Mouse (Mus musculus): ENCODE results near the gene Ccdc177. TPM values are rescaled to one million over a fixed set of nuclear protein-coding genes. Genes with fewer than 3 reads are reported as not detected.
"Not testable (repeated sequence)": the region's sequence is repeated elsewhere in the genome, so short reads cannot be mapped to it uniquely, and the experiment has no call there.

Ccdc177 gene
- 10 to 100 TPM; 17.1 to 19.5 TPM for total RNA-seq (2021)

- intact Hi-C loops (cut with DNase I), result loop anchor here (2.0 kb wide), 1 partner anchor 30 kb away; no protein-coding TSS in a partner anchor
These were observed at the start of gene Ccdc177 for GRCm38 (mm10) chr12:80760396-80760801. TSS of gene Ccdc177 (minus strand) at chr12:80760687.

DNA sequence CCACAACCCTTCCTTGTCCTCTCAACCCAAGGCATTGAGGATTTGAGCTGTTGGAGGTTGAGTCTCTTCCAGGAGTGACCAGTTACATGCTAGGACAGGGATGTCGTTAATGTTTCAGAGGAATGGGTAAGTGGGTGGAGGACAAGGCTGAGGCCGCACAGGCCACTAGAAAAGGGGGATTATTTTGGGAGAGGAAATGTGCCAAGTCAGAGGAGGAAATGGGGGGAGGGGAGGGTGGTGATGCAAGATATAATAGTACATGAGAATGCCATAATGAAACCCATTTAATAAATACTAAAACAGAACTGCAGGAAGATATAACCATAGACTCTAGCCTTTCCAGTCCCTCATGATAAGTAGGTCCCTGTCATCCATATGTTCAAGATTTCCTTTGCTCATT lies 49.5 kb upstream of the Ccdc177 start:
- no peak for DNase-seq
- intact Hi-C loops (cut with DNase I), result no loop called here

More at GRCm38 (mm10) chr12:80760396-80760801, at the start of gene Ccdc177:
- DNase-seq, result peak; percentile 90

DNA sequence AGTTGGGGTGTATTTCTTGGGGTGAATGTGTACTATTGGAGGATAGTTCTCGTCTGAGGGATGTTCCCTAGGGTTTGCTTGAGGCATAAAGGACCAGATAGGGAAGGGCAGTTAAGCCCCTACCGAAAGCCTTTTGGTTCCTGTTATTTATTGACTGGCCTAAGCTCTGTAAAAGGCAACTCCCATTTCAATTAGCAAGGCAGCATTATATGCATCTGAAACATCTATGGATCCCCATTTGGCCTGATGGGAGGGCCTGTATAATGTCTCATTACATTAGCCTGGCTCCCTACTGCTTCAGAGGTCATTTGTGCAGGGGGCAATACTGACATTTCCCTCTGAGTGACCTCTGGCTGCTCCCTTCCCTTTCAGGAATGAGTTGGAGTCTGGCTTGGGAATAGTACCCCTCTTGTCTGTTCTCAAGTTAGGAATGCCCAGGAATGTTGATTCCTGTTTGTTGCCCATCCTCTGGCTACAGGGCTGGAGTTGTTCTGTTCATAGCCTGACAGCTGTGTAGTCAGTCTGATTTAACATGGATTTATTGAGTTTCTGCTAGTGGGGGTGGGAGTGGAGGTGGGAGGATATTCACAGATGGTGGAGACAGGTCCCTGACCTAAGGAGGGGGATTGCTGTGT lies 47.1 kb upstream of the Ccdc177 start:
- intact Hi-C loops (cut with DNase I), result no loop called here
- no peak for DNase-seq

- intact Hi-C loops (cut with DNase I), result no loop called here
- no peak for DNase-seq
These were observed 44.5 kb upstream of the Ccdc177 start for GRCm38 (mm10) chr12:80804861-80805428.

- intact Hi-C loops (cut with DNase I), result no loop called here
These were observed 43.4 kb upstream of the Ccdc177 start for GRCm38 (mm10) chr12:80803924-80804323.

GRCm38 (mm10) chr12:80801443-80801842 lies 41.0 kb upstream of the Ccdc177 start:
- no peak for DNase-seq
- intact Hi-C loops (cut with DNase I), result no loop called here

More at GRCm38 (mm10) chr12:80803924-80804323, 43.4 kb upstream of the Ccdc177 start:
- peak; percentile 79 for DNase-seq

DNA sequence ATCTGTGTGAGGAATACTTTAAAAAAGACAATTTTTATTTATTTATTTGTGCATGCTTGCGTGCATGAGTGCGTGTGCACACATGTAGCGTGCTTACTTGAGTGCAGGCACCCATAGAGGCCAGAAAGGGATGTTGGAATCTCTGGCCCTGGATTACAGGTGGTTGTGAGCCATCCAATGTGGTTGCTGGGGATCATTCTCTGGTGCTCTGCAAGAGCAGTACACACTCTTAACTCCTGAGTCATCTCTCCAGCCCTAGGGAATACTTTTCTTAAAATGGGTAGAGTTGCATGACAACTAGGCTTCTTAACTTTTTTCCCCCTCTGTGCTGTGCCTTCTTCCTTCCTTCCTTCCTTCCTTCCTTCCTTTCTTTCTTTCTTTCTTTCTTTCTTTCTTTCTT lies 39.7 kb upstream of the Ccdc177 start:
- intact Hi-C loops (cut with DNase I), result no loop called here
- no peak for DNase-seq

DNA sequence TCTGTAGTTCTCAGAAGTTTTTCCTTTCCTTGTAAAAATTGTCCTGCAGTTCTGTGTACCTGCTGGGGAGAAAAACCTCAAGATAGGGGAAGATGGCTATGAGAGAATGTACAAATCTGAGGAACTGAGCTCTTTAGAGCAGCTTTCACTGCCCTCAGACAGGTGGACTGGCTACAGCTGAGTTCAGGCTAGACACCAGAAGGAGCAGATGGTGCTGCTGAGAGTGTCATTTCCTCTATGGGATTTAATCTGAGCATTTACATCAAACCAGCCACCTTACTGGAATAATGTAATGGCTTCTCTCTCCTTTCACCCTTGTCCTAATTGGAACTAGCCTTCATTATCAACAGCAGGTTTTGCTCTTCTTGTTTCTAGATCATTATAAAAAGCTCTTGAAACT lies 37.8 kb upstream of the Ccdc177 start:
- DNase-seq, result peak; percentile 50
- intact Hi-C loops (cut with DNase I), result no loop called here

DNA sequence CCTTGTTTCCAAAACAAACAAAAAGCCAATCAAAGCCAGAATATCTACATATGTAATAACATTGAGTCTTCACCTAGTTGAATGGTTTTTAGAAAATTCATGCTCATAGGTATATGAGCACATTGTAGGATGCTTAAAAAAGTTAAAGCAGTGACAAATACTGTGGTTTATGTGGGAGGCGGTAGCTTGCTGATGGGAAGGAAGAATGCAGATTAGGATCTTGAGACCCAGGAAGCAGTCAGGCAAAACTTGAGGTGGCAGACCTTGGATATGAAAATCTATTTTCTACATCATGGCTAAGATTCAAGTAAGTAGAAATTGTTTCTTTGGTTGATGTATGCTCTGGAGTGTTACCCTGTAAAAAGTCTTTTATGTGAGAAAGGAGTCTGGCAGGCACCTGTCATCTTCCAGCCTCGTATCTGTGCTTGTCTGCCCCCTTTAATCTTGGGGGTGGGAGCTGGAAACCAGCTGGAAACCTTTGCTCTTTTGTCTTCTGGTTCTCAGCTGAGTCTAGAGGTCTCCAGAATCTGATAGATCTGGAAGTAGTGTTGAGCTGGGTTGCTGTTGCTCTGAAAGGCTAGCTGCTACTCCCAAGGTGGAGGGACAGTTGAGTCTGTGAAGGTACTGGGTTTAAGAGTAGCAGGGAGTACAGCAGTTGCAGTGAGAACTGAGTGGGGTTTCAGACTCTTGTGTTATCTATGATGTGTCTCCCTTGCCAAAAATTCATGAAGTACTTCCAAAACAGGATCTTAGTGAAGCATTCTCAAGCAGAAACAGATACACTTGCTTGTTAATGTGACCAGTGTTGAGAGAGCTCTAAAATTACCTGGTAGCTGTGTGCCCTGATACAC lies 34.7 kb upstream of the Ccdc177 start:
- intact Hi-C loops (cut with DNase I), result no loop called here
- no peak for DNase-seq

GRCm38 (mm10) chr12:80794522-80794921 lies 34.0 kb upstream of the Ccdc177 start:
- DNase-seq, result no peak
- intact Hi-C loops (cut with DNase I), result no loop called here

GRCm38 (mm10) chr12:80793535-80793934 lies 33.0 kb upstream of the Ccdc177 start:
- intact Hi-C loops (cut with DNase I), result no loop called here
- DNase-seq, result no peak

DNA sequence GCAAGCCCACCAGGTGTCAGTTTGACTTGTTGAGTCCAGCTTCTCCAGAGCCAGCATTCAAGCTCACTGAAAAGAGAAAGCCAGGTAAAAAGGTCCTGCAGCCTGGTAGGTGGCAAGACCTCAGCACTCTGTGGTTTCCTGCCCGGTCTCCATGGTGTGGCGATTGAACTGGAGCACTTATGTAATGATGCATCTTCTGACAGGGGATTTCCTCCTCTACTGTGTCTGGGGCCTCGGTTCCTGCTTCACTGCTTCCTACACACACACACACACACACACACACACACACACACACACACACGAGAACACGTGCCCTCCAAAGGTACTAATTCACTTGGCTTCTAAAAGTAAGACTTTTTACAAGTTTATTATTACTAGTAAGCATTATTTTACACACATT lies 32.4 kb upstream of the Ccdc177 start:
- intact Hi-C loops (cut with DNase I), result no loop called here
- DNase-seq, result no peak

DNA sequence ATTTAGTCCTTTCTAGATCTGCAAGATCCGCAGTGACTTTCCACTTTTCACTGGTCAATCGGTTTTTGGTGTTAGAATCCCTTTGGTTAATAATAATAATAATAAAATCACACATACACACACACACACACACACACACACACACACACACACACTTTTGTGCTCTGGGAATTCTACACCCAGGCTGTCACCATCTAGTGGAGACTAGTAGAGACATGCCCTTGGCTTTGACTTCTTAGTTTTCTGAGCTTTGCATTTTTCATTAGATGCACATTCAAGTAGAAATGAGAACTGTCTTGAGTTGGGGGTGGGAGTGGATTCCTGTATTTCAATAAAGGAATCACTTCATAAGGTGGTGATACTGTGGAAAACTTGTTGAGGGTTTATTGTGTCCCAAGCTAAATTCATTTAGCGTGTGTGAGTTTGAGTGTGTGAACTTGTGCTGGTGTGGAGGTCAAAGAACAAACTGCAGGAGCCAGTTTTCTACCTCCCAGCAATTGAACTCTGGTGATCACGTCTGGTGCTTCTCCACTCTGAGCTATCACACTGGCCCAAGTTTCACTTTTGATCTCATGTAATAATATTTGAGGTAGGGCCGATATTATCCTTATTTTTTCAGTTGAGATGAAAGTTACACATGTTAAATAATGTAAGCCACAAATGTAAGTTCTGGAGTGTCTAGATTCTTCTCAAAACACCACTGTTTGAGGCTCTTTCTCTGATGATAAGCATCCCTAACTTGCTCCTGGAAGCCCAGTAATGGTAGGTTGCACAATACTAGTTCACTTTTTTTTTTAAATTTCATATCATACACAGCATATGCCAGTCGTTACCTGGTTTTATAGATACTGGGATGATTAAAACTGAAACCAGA lies 31.3 kb upstream of the Ccdc177 start:
- intact Hi-C loops (cut with DNase I), result no loop called here

GRCm38 (mm10) chr12:80790700-80791570 lies 30.4 kb upstream of the Ccdc177 start:
- DNase-seq, result no peak
- intact Hi-C loops (cut with DNase I), result no loop called here

More for the DNA sequence above, 31.3 kb upstream of the Ccdc177 start:
- no peak for DNase-seq

GRCm38 (mm10) chr12:80789849-80790694 lies 29.6 kb upstream of the Ccdc177 start, which contains the start of gene Susd6:
TSS of gene Susd6 (plus strand) at chr12:80790510.
- intact Hi-C loops (cut with DNase I), result no loop called here
- peak; percentile 100 for DNase-seq

- intact Hi-C loops (cut with DNase I); DNase-seq: not testable (repeated sequence)
These were observed 28.8 kb upstream of the Ccdc177 start for GRCm38 (mm10) chr12:80789276-80789675.

DNA sequence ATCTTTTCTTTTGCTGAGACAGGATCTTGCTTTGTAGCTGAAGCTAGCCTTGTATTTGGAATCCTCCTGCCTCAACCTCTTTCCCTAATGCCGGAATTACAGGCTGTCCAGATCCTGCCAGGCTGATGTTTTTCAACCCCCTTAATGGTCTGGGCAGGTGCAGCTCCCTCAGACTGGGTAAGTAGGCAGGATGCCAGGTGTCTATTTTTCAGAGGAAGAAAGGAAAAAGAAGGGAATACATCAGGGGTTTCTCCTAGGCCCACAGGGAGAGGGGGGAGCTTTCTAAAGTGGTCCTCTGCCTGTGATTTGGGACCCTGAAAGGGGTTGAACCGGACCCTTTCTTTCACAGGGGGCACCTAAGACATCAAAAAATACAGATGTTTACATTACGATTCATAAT lies 27.7 kb upstream of the Ccdc177 start:
- intact Hi-C loops (cut with DNase I), result no loop called here
- DNase-seq, result no peak

DNA sequence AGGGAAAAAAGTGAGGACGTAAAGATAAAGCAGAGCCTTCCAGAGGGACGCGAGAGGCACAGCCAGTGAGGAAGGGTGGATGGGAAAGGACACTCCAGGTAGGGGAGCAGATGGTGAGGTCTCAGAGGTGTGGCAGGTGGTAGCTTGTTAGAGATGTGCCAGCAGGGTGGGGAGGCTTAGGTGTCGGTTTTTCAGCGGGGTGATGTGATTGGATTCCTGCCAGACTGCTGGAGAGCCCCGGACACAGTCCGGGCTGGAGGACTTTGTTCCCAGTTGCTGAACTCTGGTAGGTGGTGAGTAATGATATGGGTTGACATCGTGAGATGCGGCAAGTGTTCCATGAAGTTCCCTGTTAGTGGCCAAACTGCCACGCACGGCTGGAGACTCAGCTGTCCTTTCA lies 27.1 kb upstream of the Ccdc177 start:
- intact Hi-C loops (cut with DNase I), result no loop called here

DNA sequence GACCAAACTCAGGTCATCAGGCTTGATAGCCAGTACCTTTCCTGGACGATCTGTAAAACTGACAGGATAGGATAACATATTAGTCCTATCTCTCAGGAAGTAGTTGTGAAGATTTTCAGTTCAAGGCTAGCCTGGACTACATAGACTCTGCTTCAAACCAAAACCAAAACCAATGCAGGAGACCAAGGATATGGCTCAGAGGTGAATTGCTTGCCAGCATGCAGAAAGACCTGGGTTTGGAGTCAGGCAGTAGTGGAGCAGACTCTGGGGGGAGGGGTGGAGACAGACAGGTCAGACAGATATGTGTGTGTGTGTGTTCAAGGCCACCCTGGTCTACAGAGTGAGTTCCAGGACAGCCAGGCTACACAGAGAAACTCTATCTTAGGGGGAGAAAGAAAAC lies 26.1 kb upstream of the Ccdc177 start:
- intact Hi-C loops (cut with DNase I), result no loop called here

More for the DNA sequence above, 27.1 kb upstream of the Ccdc177 start:
- DNase-seq, result no peak

More for the DNA sequence above, 26.1 kb upstream of the Ccdc177 start:
- no peak for DNase-seq
